Mouse (Mus musculus) embryo, embryonic 11.5 days (tissue): ENCODE data around the gene Olfr1477.
"Not testable (repeated sequence)": the region's sequence is repeated elsewhere in the genome, so short reads cannot be mapped to it uniquely, and the experiment has no call there.

Source experiments
- DNase-seq: peaks from one replicate; pipeline ENCODE4 v3.0.0-alpha.2; 2012; ENCODE audit warnings: low read depth, low spot score

Gene Olfr1477

DNA sequence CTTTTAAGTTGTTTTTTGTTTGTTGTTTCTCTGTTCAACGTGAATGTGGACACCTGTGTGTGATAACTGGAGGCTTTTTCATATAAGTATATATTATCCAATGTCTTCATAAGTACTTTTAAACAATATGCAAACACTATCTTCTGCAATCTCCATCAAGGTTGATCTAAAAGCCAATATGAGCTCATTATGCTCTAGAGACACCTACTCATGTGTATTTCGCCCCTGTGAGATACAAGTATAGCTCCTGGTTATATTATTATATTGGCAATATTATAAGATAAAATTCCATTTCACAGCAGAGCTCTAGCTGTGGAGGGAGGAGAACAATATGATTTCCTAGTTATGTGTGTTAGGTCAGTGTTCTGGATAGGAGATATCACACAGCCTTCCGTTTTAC, at the start of gene Olfr1477:
TSS of gene Olfr1477 (plus strand) at position 301 of the 400 bp plus-strand sequence.
- no peak for DNase-seq

DNA sequence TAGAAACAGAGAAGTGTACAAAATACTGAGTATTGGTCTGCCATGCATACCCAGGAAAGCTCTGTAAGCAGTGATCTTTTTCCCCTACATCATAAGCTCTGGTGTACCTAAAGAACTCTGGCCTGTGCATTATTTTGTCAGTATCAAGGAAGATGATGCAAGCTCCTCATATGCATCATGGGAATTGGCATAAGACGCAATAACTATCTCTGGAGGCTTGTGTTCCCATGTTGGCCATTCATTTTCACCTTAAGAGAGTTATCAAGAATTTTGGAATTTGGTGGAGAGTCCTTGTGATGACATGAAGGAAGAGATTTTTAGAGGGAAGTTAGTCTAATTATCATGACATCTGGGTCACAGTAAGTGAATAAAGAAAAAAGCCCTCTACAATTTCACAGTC, 44.4 kb upstream of the Olfr1477 start, which contains the start of gene Olfr1472:
TSS of gene Olfr1472 (minus strand) at position 101 of the 400 bp plus-strand sequence.
- no peak for DNase-seq

DNA sequence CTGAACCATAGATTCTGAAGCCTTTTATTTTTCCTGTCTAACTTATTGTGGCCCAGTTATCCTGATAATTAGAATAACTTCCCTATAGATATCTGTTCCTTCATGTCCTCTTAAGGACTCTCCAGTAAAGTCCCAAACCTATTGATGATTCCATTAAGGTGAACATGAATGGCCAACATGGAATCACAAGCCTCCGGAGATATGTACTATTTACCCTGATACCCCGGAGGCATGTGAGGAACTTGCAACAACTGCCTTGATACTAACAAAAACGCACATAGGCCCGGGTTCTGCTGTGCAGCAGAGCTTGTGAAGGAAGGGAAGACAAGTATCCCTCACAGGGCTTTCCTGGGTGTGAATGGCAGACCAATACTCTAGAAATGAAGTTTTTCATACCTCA, 31.1 kb upstream of the Olfr1477 start, which contains the start of gene Olfr1474:
TSS of gene Olfr1474 (plus strand) at position 301 of the 400 bp plus-strand sequence.
- not testable (repeated sequence) for DNase-seq

DNA sequence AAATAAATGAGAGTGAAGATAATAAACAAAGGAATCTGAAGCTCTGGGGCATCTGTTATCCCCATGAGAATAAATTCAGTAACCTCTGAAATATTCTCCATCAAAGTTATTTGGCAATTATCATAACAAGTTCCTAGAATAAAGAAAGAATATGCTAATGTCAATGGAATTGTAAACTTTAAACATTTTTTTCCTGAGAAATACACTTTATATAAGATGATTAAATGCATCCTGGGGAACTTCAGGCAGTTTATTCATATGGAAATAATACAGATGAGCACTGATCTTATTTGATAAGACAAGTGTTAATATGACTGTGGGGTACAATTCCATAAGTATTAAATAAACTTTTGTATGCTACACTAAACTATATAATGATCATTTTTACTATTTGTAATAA, 20.2 kb upstream of the Olfr1477 start, which contains the start of gene Olfr1475:
TSS of gene Olfr1475 (minus strand) at position 101 of the 400 bp plus-strand sequence.
- no peak for DNase-seq

DNA sequence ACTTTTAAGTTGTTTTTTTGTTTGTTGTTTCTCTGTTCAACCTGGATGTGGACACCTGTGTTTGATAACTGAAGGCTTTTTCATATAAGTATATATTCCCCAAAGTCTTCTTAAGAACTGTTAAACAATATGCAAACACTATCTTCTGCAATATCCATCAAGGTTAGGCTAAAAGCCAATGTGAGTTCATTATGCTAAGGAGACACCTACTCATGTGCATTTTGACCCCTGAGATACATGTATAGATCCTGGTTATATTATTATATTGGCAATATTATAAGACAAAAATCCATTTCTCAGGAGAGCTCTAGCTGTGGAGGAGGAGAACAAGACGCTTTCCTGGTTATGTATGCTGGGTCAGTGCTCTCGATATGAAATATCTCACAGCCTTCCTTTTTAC, 27.3 kb downstream of the Olfr1477 start, which contains the start of gene Olfr1480:
TSS of gene Olfr1480 (plus strand) at position 301 of the 400 bp plus-strand sequence.
- DNase-seq, result no peak
